Mouse (Mus musculus) kidney, adult 10 weeks (tissue): ENCODE results near the gene Prrg4. TPM values are rescaled to one million over a fixed set of nuclear protein-coding genes. Genes with fewer than 3 reads are reported as not detected.

Source experiments
- polyA plus RNA-seq: library from polyadenylated mRNA; stranded (reverse); fragments of 350-450 nt; fragmentation: Illumina TruSeq; extraction: RNeasy Lipid Tissue Mini Kit (QIAGEN cat#74804); gene quantifications from one replicate; pipeline ENCODE4 v1.2.3, GENCODE M21; 2014; ENCODE audit warnings: low read depth, low replicate concordance

Gene Prrg4
- 10.2 TPM for polyA plus RNA-seq

DNA sequence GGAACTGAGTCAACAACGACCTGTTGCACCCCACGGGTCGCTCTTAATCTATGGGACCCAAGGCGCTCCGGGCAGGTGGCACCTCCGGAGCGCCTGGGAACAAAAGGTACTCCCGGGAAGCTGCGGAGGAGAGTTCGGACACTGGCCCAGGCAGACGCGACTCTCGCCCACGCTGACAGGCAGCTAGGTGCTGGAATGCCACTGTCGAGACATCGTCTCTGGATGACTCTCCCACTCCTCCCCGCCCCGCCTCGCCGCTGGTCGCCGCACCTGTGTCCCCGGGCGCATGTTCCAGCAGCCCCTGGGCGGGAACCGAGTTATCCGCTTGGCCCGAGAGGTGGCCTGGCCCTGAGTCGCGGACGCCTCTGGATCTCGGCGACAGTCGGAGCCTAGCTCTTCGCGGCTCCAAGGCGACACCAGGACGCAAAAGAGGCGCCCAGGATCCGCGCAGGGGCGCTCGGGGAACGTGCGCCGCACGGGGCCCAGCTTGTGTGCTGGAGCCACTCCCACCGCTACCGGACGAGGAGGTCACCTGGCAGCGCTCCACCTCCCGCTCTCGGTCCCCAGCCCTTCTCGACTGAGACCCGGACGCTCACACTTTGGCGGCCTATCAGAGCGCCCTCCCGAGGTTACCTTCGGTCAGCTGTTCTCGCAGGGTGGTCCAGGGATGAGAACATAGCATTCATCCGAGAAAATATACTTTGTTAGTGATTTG, at the start of gene Prrg4:
Gene Prrg4 (minus strand): TSS at position 601 of the 715 bp plus-strand sequence.

DNA sequence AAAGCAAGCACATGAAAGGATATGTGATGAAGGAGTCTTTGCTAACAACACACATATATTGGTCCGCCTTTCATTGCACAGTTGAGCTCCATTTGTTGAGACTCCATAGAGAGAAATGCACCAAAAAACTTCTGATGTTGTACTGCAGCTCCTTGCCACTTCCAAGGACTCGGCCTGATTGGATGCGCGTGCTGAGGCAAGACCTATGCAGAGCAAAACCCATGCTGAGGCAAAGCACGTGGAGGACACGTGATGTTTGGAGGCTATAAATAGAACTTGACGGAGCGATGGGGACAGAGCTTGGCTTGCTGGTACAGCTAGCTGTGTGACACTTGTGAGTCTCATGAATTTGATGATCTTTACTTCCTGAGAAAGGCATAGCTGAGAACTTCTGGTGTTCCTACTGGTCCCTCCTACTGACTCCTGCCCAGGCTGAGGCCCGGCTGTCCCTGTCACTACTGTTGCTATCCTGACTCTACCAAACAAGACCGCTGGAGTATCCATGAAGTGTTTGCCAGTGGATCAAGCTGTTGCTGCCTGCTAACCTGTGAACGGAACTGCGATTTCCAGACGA, 17.7 kb upstream of the Prrg4 start, which contains the start of gene Ccdc73:
Gene Ccdc73 (plus strand): TSS at position 524 of the 574 bp plus-strand sequence.

DNA sequence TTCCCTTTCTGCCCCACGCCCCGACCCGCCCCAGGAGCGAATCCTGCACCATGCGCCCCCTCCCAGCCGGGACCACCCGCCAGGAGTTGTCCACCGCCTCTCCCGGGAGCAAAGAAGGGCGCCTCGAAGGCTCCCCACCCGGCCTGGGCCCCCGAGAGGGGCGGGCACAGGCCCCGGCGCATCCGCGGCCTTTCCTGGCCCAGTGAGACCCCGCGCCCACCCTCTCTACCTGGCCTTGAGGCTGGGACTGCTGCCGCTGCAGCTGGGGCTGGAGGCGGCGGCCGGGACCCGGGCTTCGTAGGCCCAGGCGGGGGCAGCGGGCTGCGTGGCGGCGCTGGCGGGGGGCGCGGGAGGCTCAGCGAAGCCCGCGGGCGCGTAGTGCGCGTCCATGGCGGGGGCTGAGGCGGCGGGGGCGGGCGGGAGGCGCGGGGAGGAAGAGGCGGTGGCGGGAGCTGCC, 33.3 kb downstream of the Prrg4 start, which contains the start of gene Qser1:
Gene Qser1 (minus strand): TSS at position 390 of the 457 bp plus-strand sequence.

Other genes starting within 250 kb of the Prrg4 start
- 15.9 TPM for gene Tcp11l1, start 137.7 kb downstream of the Prrg4 start, polyA plus RNA-seq
- gene Pin1rt1, start 133.5 kb downstream of the Prrg4 start, polyA plus RNA-seq = not detected
- gene Depdc7, start 107.0 kb downstream of the Prrg4 start, polyA plus RNA-seq = 66.2 TPM
- gene Qser1, start 33.1 kb downstream of the Prrg4 start, polyA plus RNA-seq = 31.1 TPM
- gene Ccdc73, start 17.9 kb upstream of the Prrg4 start, polyA plus RNA-seq = 21.0 TPM
- gene Eif3m, start 167.2 kb upstream of the Prrg4 start, polyA plus RNA-seq = 431 TPM
- gene Gm11060, start 242.1 kb upstream of the Prrg4 start, polyA plus RNA-seq = not detected